Mouse (Mus musculus) lung, adult 2 months (tissue): Measurements from ENCODE around the gene Snx13.

Experiments
- CTCF ChIP-seq: fragments of 200-500 bp; IDR thresholded peaks from 2 replicates; pipeline ENCODE4 v1.5.1; 2011; ENCODE audit warnings: mild to moderate bottlenecking, low read length, control low read depth; ENCODE audit not compliant: insufficient read depth
- POLR2A ChIP-seq: fragments of 200-500 bp; IDR thresholded peaks from 2 replicates; pipeline ENCODE4 v1.6.1; 2011; ENCODE audit warnings: low read depth, mild to moderate bottlenecking, control low read depth, low read length, borderline replicate concordance; ENCODE audit errors: extremely low read depth

GRCm38 (mm10) chr12:35008340-35009137 lies 38.4 kb upstream of the Snx13 start:
- no peak for TF ChIP-seq CTCF
- TF ChIP-seq POLR2A = no peak
